Mouse (Mus musculus) forebrain, embryonic 11.5 days (tissue): Measurements from ENCODE around the gene Cyp4f14. TPM values are rescaled to one million over a fixed set of nuclear protein-coding genes. Genes with fewer than 3 reads are reported as not detected.
"Not testable (repeated sequence)": the region's sequence is repeated elsewhere in the genome, so short reads cannot be mapped to it uniquely, and the experiment has no call there.

Experiments
- ATAC-seq: fragments of 200-750 bp; cut with Nextera tagmentation; replicated peaks from 2 replicates; pipeline ENCODE4 v1.8.0; 2017; ENCODE audit warnings: moderate TSS enrichment; ENCODE audit not compliant: low FRiP score
- DNase-seq: peaks from one replicate; pipeline ENCODE4 v3.0.0-alpha.2; 2017; ENCODE audit warnings: low spot score
- H3K27ac ChIP-seq: fragments of 300-500 bp; sonication (generic); 2 replicates; pipeline ENCODE4 v1.5.1; 2014; ENCODE audit warnings: low read depth, low read length
- H3K27me3 ChIP-seq: fragments of 300-500 bp; sonication (generic); 2 replicates; pipeline ENCODE4 v1.6.1; 2014; ENCODE audit warnings: mild to moderate bottlenecking, low read length, mixed read lengths; ENCODE audit not compliant: control insufficient read depth, insufficient read depth
- H3K36me3 ChIP-seq: fragments of 300-500 bp; sonication (generic); 2 replicates; pipeline ENCODE4 v1.6.1; 2014; ENCODE audit warnings: mild to moderate bottlenecking, low read length, moderate library complexity, mixed read lengths; ENCODE audit not compliant: control insufficient read depth, insufficient read depth
- H3K4me1 ChIP-seq: fragments of 300-500 bp; sonication (generic); replicated peaks from 2 replicates; pipeline ENCODE4 v1.6.1; 2014; ENCODE audit warnings: low read length, mixed read lengths; ENCODE audit not compliant: control insufficient read depth, insufficient read depth
- H3K4me2 ChIP-seq: fragments of 300-500 bp; sonication (generic); 2 replicates; pipeline ENCODE4 v1.6.1; 2014; ENCODE audit warnings: low read depth, mild to moderate bottlenecking, low read length, moderate library complexity, mixed read lengths; ENCODE audit not compliant: severe bottlenecking
- H3K4me3 ChIP-seq: fragments of 300-500 bp; sonication (generic); 2 replicates; pipeline ENCODE4 v1.5.1; 2014; ENCODE audit warnings: low read depth, low read length
- H3K9ac ChIP-seq: fragments of 300-500 bp; sonication (generic); 2 replicates; pipeline ENCODE4 v1.6.1; 2014; ENCODE audit warnings: low read length
- H3K9me3 ChIP-seq: fragments of 300-500 bp; sonication (generic); 2 replicates; pipeline ENCODE4 v1.6.1; 2016; ENCODE audit warnings: low read length, mixed read lengths; ENCODE audit not compliant: control insufficient read depth
- WGBS: fragments of 180-500 bp; shearing (Covaris S2); extraction: QIAGEN DNeasy Blood & Tissue Kit; methylation state at CpG from one replicate; pipeline ENCODE4 v1.1.7; 2014; 5-methylcytosine and 5-hydroxymethylcytosine counted together
- polyA plus RNA-seq: library from polyadenylated mRNA; unstranded; fragments of >200 nt; fragmentation: Nextera tagmentation; extraction: Ambion mirVana; gene quantifications from 2 replicates; pipeline ENCODE4 v1.2.1, GENCODE M21; 2014

The Cyp4f14 gene
- polyA plus RNA-seq, 1 experiment from 2014 or later, result not detected

DNA sequence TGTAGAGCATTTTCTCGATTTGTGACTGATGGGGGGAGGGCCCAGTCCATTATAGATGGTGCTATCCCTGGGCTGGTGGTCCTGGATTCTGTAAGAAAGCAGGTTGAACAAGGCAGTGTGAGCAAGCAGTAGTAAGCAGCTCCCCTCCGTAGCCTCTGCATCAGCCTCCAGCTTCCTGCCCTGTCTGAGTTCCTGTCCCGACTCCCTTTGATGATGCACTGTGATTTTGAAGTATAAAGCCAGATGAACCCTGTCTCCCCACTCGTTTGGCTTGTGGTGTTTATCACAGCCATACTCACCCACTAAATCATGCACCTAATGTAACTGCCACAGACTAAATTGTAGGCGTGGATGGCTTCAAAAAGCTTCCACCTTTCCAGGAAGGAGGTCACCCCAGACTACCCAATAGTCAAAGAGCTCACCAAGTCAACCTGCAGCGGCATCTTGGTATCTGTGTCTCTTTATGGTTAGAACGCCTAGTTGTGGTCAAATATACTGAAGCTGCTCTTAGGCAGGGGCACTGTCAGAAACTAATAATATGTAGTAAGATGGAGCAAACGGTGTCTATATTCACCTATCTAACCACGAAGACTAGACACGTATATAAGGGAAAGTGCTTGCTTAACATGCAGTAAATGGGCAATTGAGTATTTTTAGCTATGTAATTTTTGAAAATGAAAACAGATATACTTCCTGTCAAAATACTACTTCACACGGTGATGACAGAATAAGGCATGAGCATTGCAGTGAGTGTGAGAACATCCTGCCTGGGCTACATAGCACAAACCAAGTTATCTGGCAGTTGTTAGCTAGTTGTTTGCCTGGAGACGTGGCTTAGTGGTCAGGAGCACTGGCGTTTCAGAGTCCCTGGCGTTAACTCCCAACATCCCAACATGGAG is 36.6 kb downstream of the Cyp4f14 start:
- DNase-seq (no peak), ATAC-seq (no peak)
- 91% methylated on average over 14 of the region's 14 CpGs for WGBS
- no peaks in the 10 kb centered on the region for H3K9me3 ChIP-seq
- no peak overlapping the region for H3K27ac ChIP-seq
- H3K4me3 ChIP-seq, result no peak overlapping the region
- no peak overlapping the region for H3K9ac ChIP-seq
- H3K36me3 ChIP-seq, result no peaks in the 10 kb centered on the region; the same call in 1 of the 2 replicates
- H3K4me1 ChIP-seq, result no peaks in the 10 kb centered on the region
- no peaks in the 10 kb centered on the region for H3K27me3 ChIP-seq
- H3K4me2 ChIP-seq, result no peak overlapping the region

DNA sequence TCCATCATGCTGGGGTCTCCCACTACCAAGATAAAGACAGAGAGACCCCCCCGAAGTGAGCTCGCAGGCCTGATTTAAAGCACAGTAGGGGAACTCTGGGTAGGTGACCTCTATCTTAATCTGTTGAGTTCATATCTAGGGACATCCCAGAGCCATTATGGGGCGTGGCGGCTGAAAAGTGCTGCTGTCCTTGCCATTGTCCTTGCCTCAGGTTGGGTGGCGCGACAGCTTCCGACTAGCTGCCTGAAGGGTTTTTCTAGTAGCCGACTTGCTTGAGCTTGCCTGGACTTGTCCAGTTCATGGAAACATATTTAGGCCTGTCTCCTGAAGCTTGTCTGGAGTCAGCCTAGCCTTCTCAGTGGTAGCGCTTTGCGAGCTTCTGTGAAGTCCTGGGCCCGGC is 38.4 kb downstream of the Cyp4f14 start:
- DNase-seq (no peak), ATAC-seq (no peak)
- no peaks in the 10 kb centered on the region for H3K9me3 ChIP-seq
- H3K27ac ChIP-seq, result no peak overlapping the region
- no peak overlapping the region for H3K9ac ChIP-seq
- no peaks in the 10 kb centered on the region for H3K4me1 ChIP-seq
- no peak overlapping the region for H3K4me2 ChIP-seq
- 93% methylated on average over 11 of the region's 11 CpGs for WGBS
- H3K36me3 ChIP-seq, result no peaks in the 10 kb centered on the region; the same call in 1 of the 2 replicates
- no peaks in the 10 kb centered on the region for H3K27me3 ChIP-seq
- H3K4me3 ChIP-seq, result no peak overlapping the region

DNA sequence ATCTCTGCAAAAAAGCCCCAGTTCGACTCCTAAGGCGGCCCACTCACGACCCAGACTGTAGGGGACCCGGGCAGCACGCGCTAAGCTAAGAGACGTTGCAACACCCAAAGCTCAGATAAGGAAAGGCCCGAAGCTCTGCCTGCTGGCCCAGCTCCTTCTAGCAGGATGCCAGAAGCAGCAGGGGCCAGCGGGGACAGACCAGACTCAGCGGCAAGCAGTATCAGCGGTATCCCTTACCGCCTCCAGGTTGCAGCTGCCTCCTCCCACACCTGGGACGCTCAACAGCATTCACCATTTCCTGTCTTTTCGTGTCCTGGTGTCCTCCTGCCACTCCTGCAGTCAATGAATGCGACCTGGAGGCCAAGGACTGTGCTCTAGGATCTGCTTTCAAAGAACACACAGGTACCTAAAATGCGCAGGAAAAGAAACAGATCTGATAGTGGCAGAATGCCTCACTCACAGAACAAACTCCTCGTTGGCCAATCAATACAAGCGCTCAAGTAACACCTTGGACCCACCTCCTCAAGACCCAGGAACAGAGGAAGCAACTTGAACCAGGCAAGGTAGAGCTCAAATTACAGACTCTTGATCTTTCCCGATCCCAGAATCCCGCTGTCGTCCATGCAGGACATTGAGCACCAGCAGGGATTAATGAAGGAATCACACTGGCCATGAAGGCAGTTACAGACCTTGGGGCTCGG is 39.5 kb downstream of the Cyp4f14 start:
- no peaks in the 10 kb centered on the region for H3K36me3 ChIP-seq
- ATAC-seq (no peak), DNase-seq (no peak)
- 17% methylated on average over 22 of the region's 22 CpGs for WGBS
- no peak overlapping the region; the same call in 1 of the 2 replicates for H3K9ac ChIP-seq
- no peak overlapping the region for H3K4me3 ChIP-seq
- no peak overlapping the region for H3K4me2 ChIP-seq
- no peaks in the 10 kb centered on the region for H3K4me1 ChIP-seq
- H3K27ac ChIP-seq, result no peak overlapping the region
- no peaks in the 10 kb centered on the region for H3K27me3 ChIP-seq
- H3K9me3 ChIP-seq, result no peaks in the 10 kb centered on the region

DNA sequence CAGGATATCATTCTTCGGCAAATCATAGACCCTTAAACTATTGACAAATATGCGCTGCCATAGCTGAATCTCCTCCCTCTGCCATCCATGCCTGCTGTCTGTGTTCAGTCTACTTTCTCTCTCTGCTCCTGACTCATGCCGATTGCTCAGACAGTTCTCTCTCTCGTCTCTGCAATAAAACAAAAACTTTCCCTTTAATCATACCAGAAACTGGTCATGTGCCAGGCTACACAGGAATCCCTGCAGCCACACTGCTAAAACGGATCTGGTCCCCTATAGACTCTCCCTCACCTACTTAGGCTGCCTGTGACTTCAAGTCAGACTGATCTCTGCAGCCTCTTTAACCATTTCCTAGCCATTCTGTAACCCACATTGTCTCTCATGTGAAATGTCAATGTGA is 44.4 kb downstream of the Cyp4f14 start:
- Histone ChIP-seq H3K4me1 (no peaks in the 10 kb centered on the region), H3K27me3 (no peaks in the 10 kb centered on the region), H3K9me3 (no peaks in the 10 kb centered on the region), H3K4me3 (no peak overlapping the region), H3K4me2 (no peak overlapping the region), H3K36me3 (no peaks in the 10 kb centered on the region), H3K9ac (no peak overlapping the region), H3K27ac (no peak overlapping the region)
- 72% methylated on average over 5 of the region's 5 CpGs for WGBS
- DNase-seq (no peak), ATAC-seq (no peak)

DNA sequence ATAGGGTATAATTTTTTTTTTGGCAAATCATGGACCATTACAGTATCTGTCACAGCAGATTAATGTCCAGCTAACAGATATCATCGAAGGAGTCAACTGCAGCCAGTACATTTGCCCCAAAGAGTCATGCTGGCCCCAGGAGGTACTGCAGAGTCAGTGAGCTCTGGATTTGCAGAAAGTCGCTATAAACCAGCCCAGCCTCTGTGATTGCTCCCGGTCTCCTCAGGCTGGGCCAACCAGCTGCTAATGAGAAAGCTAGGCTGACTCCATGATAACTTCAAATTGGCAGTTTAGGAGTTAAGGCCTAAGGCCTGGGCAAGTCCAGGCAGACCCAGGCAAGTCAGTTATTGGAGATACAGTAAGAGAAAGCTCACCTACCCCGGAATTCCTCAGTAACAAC is 45.1 kb downstream of the Cyp4f14 start:
- Histone ChIP-seq H3K36me3 (no peaks in the 10 kb centered on the region), H3K4me2 (no peak overlapping the region), H3K4me1 (no peaks in the 10 kb centered on the region), H3K27ac (no peak overlapping the region), H3K4me3 (no peak overlapping the region), H3K9ac (no peak overlapping the region), H3K9me3 (no peaks in the 10 kb centered on the region), H3K27me3 (no peaks in the 10 kb centered on the region)
- 85% methylated on average over 4 of the region's 4 CpGs for WGBS
- no peak for DNase-seq
- no peak for ATAC-seq

DNA sequence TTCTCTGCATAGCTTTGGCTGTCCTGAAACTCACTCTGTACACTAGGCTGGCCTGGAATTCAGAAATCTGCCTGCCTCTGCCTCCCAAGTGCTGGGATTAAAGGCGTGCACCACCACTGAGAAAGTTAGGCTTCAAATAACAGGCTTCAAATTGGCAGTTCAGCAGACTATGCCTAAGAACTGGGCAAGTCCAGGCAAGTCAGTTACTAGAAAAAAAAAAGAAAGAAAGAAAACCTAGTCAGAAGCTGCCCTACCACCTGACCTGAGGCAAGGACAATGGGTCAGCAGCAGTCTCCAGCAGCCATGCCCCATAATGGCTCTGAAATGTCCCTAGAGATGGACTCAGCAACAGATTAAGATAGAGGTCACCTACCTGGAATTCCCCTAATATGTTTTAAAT is 45.7 kb downstream of the Cyp4f14 start:
- Histone ChIP-seq H3K4me3 (no peak overlapping the region), H3K9me3 (no peaks in the 10 kb centered on the region), H3K4me1 (no peaks in the 10 kb centered on the region), H3K36me3 (no peaks in the 10 kb centered on the region), H3K27me3 (no peaks in the 10 kb centered on the region), H3K27ac (no peak overlapping the region), H3K4me2 (no peak overlapping the region), H3K9ac (no peak overlapping the region)
- no peak for ATAC-seq
- WGBS, result 93% methylated on average over 1 of the region's 1 CpGs
- no peak for DNase-seq

DNA sequence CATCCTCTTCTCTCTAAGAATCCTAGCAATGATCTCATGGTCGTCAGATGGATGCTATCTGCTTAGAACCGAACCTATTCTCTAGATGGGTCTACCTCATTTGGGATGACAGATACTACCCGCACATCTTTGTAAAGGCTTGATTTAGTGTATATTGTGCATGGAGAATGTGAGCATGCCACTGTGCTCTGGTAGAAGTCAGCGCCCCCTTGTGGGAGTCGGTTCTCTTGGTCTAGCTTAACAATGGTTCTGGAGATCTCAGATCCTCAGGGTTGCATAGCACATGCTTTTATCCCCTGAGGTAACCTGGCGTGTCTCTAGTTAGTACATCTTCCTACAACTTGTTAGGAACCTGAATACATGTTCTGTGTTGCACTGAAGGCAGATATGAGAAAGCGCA is 49.9 kb downstream of the Cyp4f14 start:
- not testable (repeated sequence) for H3K4me3 ChIP-seq, H3K4me2 ChIP-seq, ATAC-seq, H3K36me3 ChIP-seq, H3K9me3 ChIP-seq, H3K27me3 ChIP-seq, DNase-seq, H3K9ac ChIP-seq, H3K27ac ChIP-seq, H3K4me1 ChIP-seq
- 63% methylated on average over 3 of the region's 7 CpGs for WGBS

DNA sequence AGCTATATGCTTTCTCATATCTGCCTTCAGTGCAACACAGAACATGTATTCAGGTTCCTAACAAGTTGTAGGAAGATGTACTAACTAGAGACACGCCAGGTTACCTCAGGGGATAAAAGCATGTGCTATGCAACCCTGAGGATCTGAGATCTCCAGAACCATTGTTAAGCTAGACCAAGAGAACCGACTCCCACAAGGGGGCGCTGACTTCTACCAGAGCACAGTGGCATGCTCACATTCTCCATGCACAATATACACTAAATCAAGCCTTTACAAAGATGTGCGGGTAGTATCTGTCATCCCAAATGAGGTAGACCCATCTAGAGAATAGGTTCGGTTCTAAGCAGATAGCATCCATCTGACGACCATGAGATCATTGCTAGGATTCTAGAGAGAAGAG is 60.4 kb downstream of the Cyp4f14 start:
- 66% methylated on average over 3 of the region's 6 CpGs for WGBS
- not testable (repeated sequence) for DNase-seq, H3K27me3 ChIP-seq, H3K4me2 ChIP-seq, H3K4me1 ChIP-seq, H3K9ac ChIP-seq, H3K4me3 ChIP-seq, H3K9me3 ChIP-seq, H3K27ac ChIP-seq, H3K36me3 ChIP-seq, ATAC-seq
